Mouse (Mus musculus): ENCODE measurements around the gene Btbd18. TPM values are rescaled to one million over a fixed set of nuclear protein-coding genes. Genes with fewer than 3 reads are reported as not detected.
A peak's percentile ranks its signal among the peaks of the same experiment; 100 is the strongest.

Btbd18 gene
- polyA plus RNA-seq, 1 experiment from 2014 or later, result 0.31 TPM

- Histone ChIP-seq H3K27ac (ENCODE audit: low read depth, low read length) (no peak overlapping the region), H3K36me3 (ENCODE audit: control insufficient read depth, insufficient read depth, low read length) (peaks cover 12% of the 10 kb centered on the region; the same call in 1 of the 2 replicates), H3K9ac (ENCODE audit: low read depth, low read length) (no peak overlapping the region), H3K27me3 (ENCODE audit: control insufficient read depth, insufficient read depth, low read length) (no peaks in the 10 kb centered on the region), H3K4me3 (ENCODE audit: low read length) (no peak overlapping the region), H3K9me3 (ENCODE audit: control insufficient read depth, low read length) (no peaks in the 10 kb centered on the region), H3K4me2 (replicated peaks; ENCODE audit: low read depth, low read length) (no peak overlapping the region), H3K4me1 (ENCODE audit: control insufficient read depth, insufficient read depth, low read length) (peaks cover 7% of the 10 kb centered on the region)
- peak; percentile 51; the same call in 1 of the 2 replicates for ATAC-seq (ENCODE audit: low FRiP score, low TSS enrichment)
- WGBS, result 54% methylated on average over 7 of the region's 7 CpGs
Measured at GRCm38 (mm10) chr2:84626366-84626975, 32.4 kb upstream of the Btbd18 start.

GRCm38 (mm10) chr2:84627036-84627435 is 31.8 kb upstream of the Btbd18 start:
- H3K4me2 ChIP-seq (replicated peaks; ENCODE audit: low read depth, low read length), result no peak overlapping the region
- H3K27me3 ChIP-seq (ENCODE audit: control insufficient read depth, insufficient read depth, low read length), result no peaks in the 10 kb centered on the region
- no peak overlapping the region for H3K9ac ChIP-seq (ENCODE audit: low read depth, low read length)
- 29% methylated on average over 3 of the region's 3 CpGs for WGBS
- peak; percentile 37; the same call in 1 of the 2 replicates for ATAC-seq (ENCODE audit: low FRiP score, low TSS enrichment)
- no peaks in the 10 kb centered on the region for H3K9me3 ChIP-seq (ENCODE audit: control insufficient read depth, low read length)
- peaks cover 12% of the 10 kb centered on the region; the same call in 1 of the 2 replicates for H3K36me3 ChIP-seq (ENCODE audit: control insufficient read depth, insufficient read depth, low read length)
- no peak overlapping the region for H3K4me3 ChIP-seq (ENCODE audit: low read length)
- H3K4me1 ChIP-seq (ENCODE audit: control insufficient read depth, insufficient read depth, low read length), result peaks cover 8% of the 10 kb centered on the region
- H3K27ac ChIP-seq (ENCODE audit: low read depth, low read length), result no peak overlapping the region

- H3K27ac ChIP-seq (ENCODE audit: low read depth, low read length), result 0 out of 2 replicates have a peak overlapping the region, but pooled peaks have one; percentile 82
- WGBS, result 97% methylated on average over 1 of the region's 1 CpGs
- no peak overlapping the region for H3K9ac ChIP-seq (ENCODE audit: low read depth, low read length)
Measured at GRCm38 (mm10) chr2:84632001-84632400, 26.9 kb upstream of the Btbd18 start.

DNA sequence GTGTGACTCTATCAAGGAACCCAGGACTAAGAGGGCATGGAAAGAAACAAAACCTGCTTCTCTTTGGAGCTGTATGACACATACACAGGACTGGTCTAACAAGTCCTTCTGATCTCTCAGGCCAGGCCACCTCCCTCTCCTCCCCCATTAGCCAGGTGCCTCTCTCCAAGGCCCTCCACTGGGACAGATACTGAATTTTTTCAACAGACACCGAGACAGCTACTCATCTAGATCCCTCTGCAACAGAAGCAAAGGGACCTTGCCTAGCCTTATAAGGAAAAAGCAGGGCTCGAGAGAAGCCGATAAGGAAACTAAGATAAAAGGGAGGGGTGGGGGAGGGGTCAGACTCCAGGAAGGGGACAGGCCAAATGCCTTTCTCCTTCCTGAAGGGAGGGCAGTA is 25.9 kb upstream of the Btbd18 start:
- Histone ChIP-seq H3K9me3 (ENCODE audit: control insufficient read depth, low read length) (no peaks in the 10 kb centered on the region), H3K27me3 (ENCODE audit: control insufficient read depth, insufficient read depth, low read length) (no peaks in the 10 kb centered on the region), H3K27ac (ENCODE audit: low read depth, low read length) (peak overlapping the region; percentile 82; the same call in 1 of the 2 replicates), H3K36me3 (ENCODE audit: control insufficient read depth, insufficient read depth, low read length) (no peaks in the 10 kb centered on the region; the same call in 1 of the 2 replicates), H3K4me1 (ENCODE audit: control insufficient read depth, insufficient read depth, low read length) (peaks cover 57% of the 10 kb centered on the region), H3K4me2 (replicated peaks; ENCODE audit: low read depth, low read length) (peak overlapping the region; percentile 22; the same call in 1 of the 2 replicates), H3K4me3 (ENCODE audit: low read length) (no peak overlapping the region), H3K9ac (ENCODE audit: low read depth, low read length) (peak overlapping the region; percentile 28; the same call in 1 of the 2 replicates)
- ATAC-seq (ENCODE audit: low FRiP score, low TSS enrichment), result no peak
- WGBS, result 2% methylated on average over 3 of the region's 3 CpGs

More at GRCm38 (mm10) chr2:84632001-84632400, 26.9 kb upstream of the Btbd18 start:
- no peak overlapping the region for H3K4me3 ChIP-seq (ENCODE audit: low read length)
- peaks cover 54% of the 10 kb centered on the region for H3K4me1 ChIP-seq (ENCODE audit: control insufficient read depth, insufficient read depth, low read length)
- H3K9me3 ChIP-seq (ENCODE audit: control insufficient read depth, low read length), result no peaks in the 10 kb centered on the region
- H3K27me3 ChIP-seq (ENCODE audit: control insufficient read depth, insufficient read depth, low read length), result no peaks in the 10 kb centered on the region
- H3K36me3 ChIP-seq (ENCODE audit: control insufficient read depth, insufficient read depth, low read length), result no peaks in the 10 kb centered on the region; the same call in 1 of the 2 replicates
- no peak for ATAC-seq (ENCODE audit: low FRiP score, low TSS enrichment)
- H3K4me2 ChIP-seq (replicated peaks; ENCODE audit: low read depth, low read length), result no peak overlapping the region

DNA sequence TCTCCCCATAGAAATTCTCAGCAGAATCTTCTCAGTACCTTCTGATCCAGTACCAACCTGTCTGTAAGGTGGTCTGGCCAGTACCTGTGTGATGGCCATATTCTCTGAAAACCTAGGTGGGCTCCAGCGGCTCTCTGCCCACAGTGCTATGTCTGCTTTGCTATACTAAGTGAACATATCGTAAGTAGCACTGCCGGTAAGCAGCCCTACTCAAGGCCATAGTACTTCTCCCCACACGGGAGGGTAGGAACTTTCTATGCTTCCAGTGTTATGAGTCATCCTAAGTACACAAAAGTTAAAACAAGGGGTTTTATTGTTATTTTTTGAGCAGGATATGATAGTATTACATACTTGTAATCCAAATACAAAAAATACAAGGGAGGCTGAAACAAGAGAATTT is 24.9 kb upstream of the Btbd18 start:
- no peak for ATAC-seq (ENCODE audit: low FRiP score, low TSS enrichment)
- peaks cover 67% of the 10 kb centered on the region for H3K4me1 ChIP-seq (ENCODE audit: control insufficient read depth, insufficient read depth, low read length)
- WGBS, result 68% methylated on average over 4 of the region's 4 CpGs
- H3K4me3 ChIP-seq (ENCODE audit: low read length), result no peak overlapping the region
- H3K27ac ChIP-seq (ENCODE audit: low read depth, low read length), result peak overlapping the region; percentile 61
- H3K9ac ChIP-seq (ENCODE audit: low read depth, low read length), result no peak overlapping the region
- H3K4me2 ChIP-seq (replicated peaks; ENCODE audit: low read depth, low read length), result peak overlapping the region; percentile 21
- no peaks in the 10 kb centered on the region for H3K9me3 ChIP-seq (ENCODE audit: control insufficient read depth, low read length)
- no peaks in the 10 kb centered on the region for H3K27me3 ChIP-seq (ENCODE audit: control insufficient read depth, insufficient read depth, low read length)
- H3K36me3 ChIP-seq (ENCODE audit: control insufficient read depth, insufficient read depth, low read length), result no peaks in the 10 kb centered on the region; the same call in 1 of the 2 replicates

DNA sequence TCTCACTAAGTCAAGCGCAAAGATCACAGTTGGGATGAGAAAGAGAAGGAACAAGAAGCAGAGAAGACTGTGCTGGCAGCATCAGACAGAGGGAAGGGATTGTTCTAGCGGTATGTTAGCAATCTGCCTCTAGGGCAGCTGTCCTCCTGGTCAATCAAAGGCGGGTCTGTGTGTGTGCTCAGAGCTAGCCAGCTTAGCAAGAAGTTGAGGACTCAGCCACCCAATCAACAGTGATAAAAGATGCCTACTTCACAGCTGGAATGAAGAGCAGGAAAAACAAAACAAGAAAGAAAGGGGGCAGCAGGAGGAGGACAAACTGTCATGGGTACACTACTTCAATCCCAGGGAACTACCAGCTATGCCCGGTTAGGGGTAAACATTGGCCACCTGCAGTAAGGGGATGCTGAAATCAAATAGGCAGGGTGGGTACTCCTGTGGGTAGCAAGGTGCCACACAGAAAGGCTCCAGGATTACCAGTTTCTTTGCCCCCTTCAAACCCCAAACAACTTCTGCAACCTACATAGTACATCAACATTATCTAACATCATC is 23.9 kb upstream of the Btbd18 start:
- no peaks in the 10 kb centered on the region for H3K27me3 ChIP-seq (ENCODE audit: control insufficient read depth, insufficient read depth, low read length)
- no peaks in the 10 kb centered on the region for H3K9me3 ChIP-seq (ENCODE audit: control insufficient read depth, low read length)
- peak overlapping the region; percentile 40; the same call in 1 of the 2 replicates for H3K9ac ChIP-seq (ENCODE audit: low read depth, low read length)
- ATAC-seq (ENCODE audit: low FRiP score, low TSS enrichment), result no peak
- peaks cover 70% of the 10 kb centered on the region for H3K4me1 ChIP-seq (ENCODE audit: control insufficient read depth, insufficient read depth, low read length)
- peak overlapping the region; percentile 31; the same call in 1 of the 2 replicates for H3K4me2 ChIP-seq (replicated peaks; ENCODE audit: low read depth, low read length)
- WGBS, result 26% methylated on average over 4 of the region's 4 CpGs
- H3K4me3 ChIP-seq (ENCODE audit: low read length), result peak overlapping the region; percentile 7; the same call in 1 of the 2 replicates
- no peaks in the 10 kb centered on the region for H3K36me3 ChIP-seq (ENCODE audit: control insufficient read depth, insufficient read depth, low read length)
- H3K27ac ChIP-seq (ENCODE audit: low read depth, low read length), result peak overlapping the region; percentile 97

- H3K4me1 ChIP-seq (ENCODE audit: control insufficient read depth, insufficient read depth, low read length), result peaks cover 70% of the 10 kb centered on the region
- WGBS, result 4% methylated on average over 2 of the region's 2 CpGs
- peak overlapping the region; percentile 7; the same call in 1 of the 2 replicates for H3K4me3 ChIP-seq (ENCODE audit: low read length)
- H3K27me3 ChIP-seq (ENCODE audit: control insufficient read depth, insufficient read depth, low read length), result no peaks in the 10 kb centered on the region
- H3K4me2 ChIP-seq (replicated peaks; ENCODE audit: low read depth, low read length), result peak overlapping the region; percentile 34
- H3K9ac ChIP-seq (ENCODE audit: low read depth, low read length), result peak overlapping the region; percentile 40; the same call in 1 of the 2 replicates
- ATAC-seq (ENCODE audit: low FRiP score, low TSS enrichment), result peak; percentile 91
- no peaks in the 10 kb centered on the region for H3K36me3 ChIP-seq (ENCODE audit: control insufficient read depth, insufficient read depth, low read length)
- H3K9me3 ChIP-seq (ENCODE audit: control insufficient read depth, low read length), result no peaks in the 10 kb centered on the region
- peak overlapping the region; percentile 97 for H3K27ac ChIP-seq (ENCODE audit: low read depth, low read length)
Measured at GRCm38 (mm10) chr2:84635611-84636010, 23.3 kb upstream of the Btbd18 start.

GRCm38 (mm10) chr2:84636231-84636741 is 22.6 kb upstream of the Btbd18 start:
- no peaks in the 10 kb centered on the region for H3K27me3 ChIP-seq (ENCODE audit: control insufficient read depth, insufficient read depth, low read length)
- 9% methylated on average over 8 of the region's 8 CpGs for WGBS
- H3K9me3 ChIP-seq (ENCODE audit: control insufficient read depth, low read length), result no peaks in the 10 kb centered on the region
- peaks cover 70% of the 10 kb centered on the region for H3K4me1 ChIP-seq (ENCODE audit: control insufficient read depth, insufficient read depth, low read length)
- peak overlapping the region; percentile 97 for H3K27ac ChIP-seq (ENCODE audit: low read depth, low read length)
- peak overlapping the region; percentile 40; the same call in 1 of the 2 replicates for H3K9ac ChIP-seq (ENCODE audit: low read depth, low read length)
- peaks cover 5% of the 10 kb centered on the region; the same call in 1 of the 2 replicates for H3K36me3 ChIP-seq (ENCODE audit: control insufficient read depth, insufficient read depth, low read length)
- H3K4me2 ChIP-seq (replicated peaks; ENCODE audit: low read depth, low read length), result peak overlapping the region; percentile 34
- ATAC-seq (ENCODE audit: low FRiP score, low TSS enrichment), result peak; percentile 26; the same call in 1 of the 2 replicates
- peak overlapping the region; percentile 7; the same call in 1 of the 2 replicates for H3K4me3 ChIP-seq (ENCODE audit: low read length)
